Mouse (Mus musculus): ENCODE data around the gene Plcd3.

DNA sequence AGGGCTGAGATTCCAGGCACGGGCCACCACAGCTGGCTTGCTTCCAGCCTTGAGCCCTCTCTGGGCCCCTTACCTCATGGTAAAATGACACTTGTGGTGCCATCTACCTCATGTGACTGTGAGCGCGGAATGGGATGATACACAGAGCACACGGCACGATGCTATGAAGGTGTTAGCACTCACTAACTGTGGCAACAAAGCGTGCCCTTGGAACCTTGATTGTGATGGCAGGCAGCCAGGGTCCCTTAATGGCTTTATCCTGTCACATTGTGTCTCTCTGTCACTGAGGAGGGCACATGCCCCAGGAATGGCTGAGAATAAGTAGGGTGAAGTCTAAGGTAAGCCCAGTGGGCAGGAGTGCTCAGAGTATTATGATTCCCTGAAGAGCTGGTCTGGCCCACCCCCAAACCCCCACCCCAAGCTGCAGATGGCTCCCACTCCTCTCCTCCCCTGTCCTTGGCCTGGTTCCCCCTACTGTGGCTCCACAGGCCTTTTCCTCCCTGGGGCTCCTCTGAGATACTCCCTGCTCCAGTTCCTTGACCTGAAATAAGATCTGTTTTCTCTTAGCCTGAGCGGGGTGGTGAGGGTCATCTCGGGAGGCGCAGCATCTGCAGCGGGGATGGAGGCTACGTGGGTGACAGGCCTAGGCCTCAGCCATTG is 2.8 kb downstream of the Plcd3 start:
- TF ChIP-seq POLR2A (IDR thresholded peaks at IDR 0.05; ENCODE audit: insufficient read depth, low read depth, low read length): no peak
- TF ChIP-seq EP300 (IDR thresholded peaks at IDR 0.05; ENCODE audit: insufficient read depth, low read depth, low read length): 0 out of 2 replicates have a peak, but pooled peaks have one; percentile 53
- TF ChIP-seq CTCF (IDR thresholded peaks at IDR 0.05): no peak
